Mouse (Mus musculus) forebrain, embryonic 16.5 days (tissue): ENCODE measurements around the gene Dpep2nb. TPM values are rescaled to one million over a fixed set of nuclear protein-coding genes. Genes with fewer than 3 reads are reported as not detected.
A peak's percentile ranks its signal among the peaks of the same experiment; 100 is the strongest.
"Not testable (repeated sequence)": the region's sequence is repeated elsewhere in the genome, so short reads cannot be mapped to it uniquely, and the experiment has no call there.

Experiments used
- ATAC-seq: fragments of 200-750 bp; cut with Nextera tagmentation; 2 replicates; pipeline ENCODE4 v1.8.0; 2017; ENCODE audit warnings: mild to moderate bottlenecking, moderate library complexity
- H3K27ac ChIP-seq: fragments of 300-500 bp; sonication (generic); 2 replicates; pipeline ENCODE4 v1.5.1; 2014; ENCODE audit warnings: low read length, control low read depth
- H3K27me3 ChIP-seq: fragments of 300-500 bp; sonication (generic); replicated peaks from 2 replicates; pipeline ENCODE4 v1.6.1; 2014; ENCODE audit warnings: low read length; ENCODE audit not compliant: control insufficient read depth, insufficient read depth
- H3K36me3 ChIP-seq: fragments of 300-500 bp; sonication (generic); 2 replicates; pipeline ENCODE4 v1.6.1; 2014; ENCODE audit not compliant: control insufficient read depth, insufficient read depth
- H3K4me1 ChIP-seq: fragments of 300-500 bp; sonication (generic); replicated peaks from 2 replicates; pipeline ENCODE4 v1.6.1; 2014; ENCODE audit warnings: low read length; ENCODE audit not compliant: control insufficient read depth, insufficient read depth
- H3K4me2 ChIP-seq: fragments of 300-500 bp; sonication (generic); 2 replicates; pipeline ENCODE4 v1.6.1; 2014; ENCODE audit warnings: mild to moderate bottlenecking, low read length, control low read depth
- H3K4me3 ChIP-seq: fragments of 300-500 bp; sonication (generic); replicated peaks from 2 replicates; pipeline ENCODE4 v1.5.1; 2014; ENCODE audit warnings: mild to moderate bottlenecking, low read length, control low read depth
- H3K9ac ChIP-seq: fragments of 300-500 bp; sonication (generic); replicated peaks from 2 replicates; pipeline ENCODE4 v1.6.1; 2014; ENCODE audit warnings: low read depth, low read length, control low read depth
- H3K9me3 ChIP-seq: fragments of 300-500 bp; sonication (generic); 2 replicates; pipeline ENCODE4 v1.6.1; 2016; ENCODE audit warnings: low read length; ENCODE audit not compliant: control insufficient read depth
- WGBS: fragments of 180-500 bp; shearing (Covaris S2); extraction: QIAGEN DNeasy Blood & Tissue Kit; methylation state at CpG from one replicate; pipeline ENCODE4 v1.1.7; 2014; 5-methylcytosine and 5-hydroxymethylcytosine counted together
- polyA plus RNA-seq: library from polyadenylated mRNA; unstranded; fragments of >200 nt; fragmentation: Nextera tagmentation; extraction: Ambion mirVana; gene quantifications from 2 replicates; pipeline ENCODE4 v1.2.1, GENCODE M21; 2015

Gene Dpep2nb
- polyA plus RNA-seq, 1 experiment from 2014 or later = not detected

- H3K9me3 ChIP-seq = no peaks in the 10 kb centered on the region
- no peaks in the 10 kb centered on the region for H3K4me1 ChIP-seq
- no peak overlapping the region for H3K4me3 ChIP-seq
- no peak for ATAC-seq
- no peak overlapping the region for H3K27ac ChIP-seq
- no peak overlapping the region for H3K4me2 ChIP-seq
- no peak overlapping the region for H3K9ac ChIP-seq
- no peaks in the 10 kb centered on the region for H3K36me3 ChIP-seq
- no peaks in the 10 kb centered on the region for H3K27me3 ChIP-seq
- 78% methylated on average over 2 of the region's 2 CpGs for WGBS
Measured at GRCm38 (mm10) chr8:106043055-106043454, 37.3 kb upstream of the Dpep2nb start.

DNA sequence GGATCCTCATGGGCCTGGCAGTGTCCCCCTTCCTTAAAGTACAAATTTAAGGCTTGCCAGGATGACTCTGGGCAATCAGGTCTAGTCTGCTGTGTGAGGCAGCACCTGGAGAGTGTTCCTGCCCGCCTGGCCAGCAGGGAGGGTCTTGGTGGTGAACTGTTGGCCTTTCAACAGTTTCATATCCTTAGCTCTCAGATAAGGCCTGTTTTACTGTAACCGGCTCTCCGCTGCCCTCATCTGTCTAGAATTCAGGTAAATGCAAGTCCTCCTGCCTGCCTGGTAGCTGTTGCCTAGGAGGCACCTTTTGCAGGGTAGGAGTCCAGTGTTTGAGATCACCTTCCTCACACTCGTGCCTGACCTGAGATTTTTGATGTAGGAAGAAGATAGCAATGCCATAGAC, 34.4 kb upstream of the Dpep2nb start:
- H3K4me2 ChIP-seq = no peak overlapping the region
- no peaks in the 10 kb centered on the region for H3K27me3 ChIP-seq
- 0 out of 2 replicates have a peak, but pooled peaks cover 3% of the 10 kb centered on the region for H3K36me3 ChIP-seq
- ATAC-seq = no peak
- no peak overlapping the region for H3K27ac ChIP-seq
- H3K4me3 ChIP-seq = no peak overlapping the region
- H3K9me3 ChIP-seq = no peaks in the 10 kb centered on the region
- WGBS = 79% methylated on average over 4 of the region's 4 CpGs
- no peaks in the 10 kb centered on the region for H3K4me1 ChIP-seq
- H3K9ac ChIP-seq = no peak overlapping the region

DNA sequence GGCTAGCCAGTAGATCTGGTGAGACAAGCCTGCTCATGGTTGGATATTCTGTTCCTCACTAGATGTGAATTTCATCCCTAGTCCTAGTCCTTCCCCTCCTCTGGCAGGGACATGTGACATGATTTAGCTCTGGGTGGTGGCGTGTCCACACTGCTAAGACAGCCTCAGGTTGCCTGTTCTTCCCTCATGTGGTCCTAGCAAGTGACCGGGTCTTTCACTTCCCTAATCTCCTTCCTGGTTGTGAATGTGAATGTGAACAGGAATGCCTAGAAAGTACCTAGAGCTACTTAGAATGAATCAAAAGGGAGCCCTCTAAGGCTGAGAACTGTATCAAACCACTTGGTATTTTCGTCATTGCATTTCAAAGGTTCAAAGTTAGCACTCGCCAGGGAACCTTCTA, 33.8 kb upstream of the Dpep2nb start:
- 93% methylated on average over 4 of the region's 4 CpGs for WGBS

GRCm38 (mm10) chr8:106038721-106039120, 32.9 kb upstream of the Dpep2nb start:
- no peak overlapping the region for H3K4me2 ChIP-seq
- no peak overlapping the region for H3K4me3 ChIP-seq
- H3K4me1 ChIP-seq = no peaks in the 10 kb centered on the region
- H3K9me3 ChIP-seq = no peaks in the 10 kb centered on the region
- no peaks in the 10 kb centered on the region for H3K27me3 ChIP-seq
- H3K27ac ChIP-seq = no peak overlapping the region
- WGBS = 92% methylated on average over 10 of the region's 10 CpGs
- no peak overlapping the region for H3K9ac ChIP-seq
- 0 out of 2 replicates have a peak, but pooled peaks cover 3% of the 10 kb centered on the region for H3K36me3 ChIP-seq
- ATAC-seq = no peak

More for the DNA sequence above, 33.8 kb upstream of the Dpep2nb start:
- Histone ChIP-seq H3K27ac (no peak overlapping the region), H3K4me1 (no peaks in the 10 kb centered on the region), H3K36me3 (0 out of 2 replicates have a peak, but pooled peaks cover 3% of the 10 kb centered on the region), H3K9ac (no peak overlapping the region), H3K4me3 (no peak overlapping the region), H3K4me2 (no peak overlapping the region), H3K9me3 (no peaks in the 10 kb centered on the region), H3K27me3 (no peaks in the 10 kb centered on the region)
- no peak for ATAC-seq

DNA sequence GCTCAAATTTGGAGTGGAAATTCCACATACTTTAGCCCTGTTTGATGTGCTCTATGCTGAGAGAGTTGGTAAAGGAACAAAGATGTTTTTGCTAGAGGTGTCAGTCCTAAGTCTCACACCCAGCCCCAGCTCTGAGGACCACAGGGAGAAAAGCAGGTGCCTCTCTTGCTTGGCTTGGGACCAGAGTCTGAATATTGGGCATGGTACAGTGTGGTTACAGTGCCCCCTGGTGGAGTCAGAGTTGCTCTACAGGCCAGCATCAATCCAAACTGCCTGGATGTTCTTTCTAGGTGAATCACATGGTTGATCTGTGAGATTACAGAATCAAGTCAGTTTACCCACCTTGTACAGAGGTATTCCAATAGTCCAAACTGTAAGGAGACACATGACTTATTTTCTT, 16.7 kb upstream of the Dpep2nb start:
- H3K4me2 ChIP-seq = no peak overlapping the region
- no peaks in the 10 kb centered on the region for H3K36me3 ChIP-seq
- H3K9ac ChIP-seq = no peak overlapping the region
- no peaks in the 10 kb centered on the region for H3K27me3 ChIP-seq
- no peak overlapping the region for H3K27ac ChIP-seq
- no peaks in the 10 kb centered on the region for H3K9me3 ChIP-seq
- no peak overlapping the region for H3K4me3 ChIP-seq
- no peaks in the 10 kb centered on the region for H3K4me1 ChIP-seq
- peak; percentile 73 for ATAC-seq

DNA sequence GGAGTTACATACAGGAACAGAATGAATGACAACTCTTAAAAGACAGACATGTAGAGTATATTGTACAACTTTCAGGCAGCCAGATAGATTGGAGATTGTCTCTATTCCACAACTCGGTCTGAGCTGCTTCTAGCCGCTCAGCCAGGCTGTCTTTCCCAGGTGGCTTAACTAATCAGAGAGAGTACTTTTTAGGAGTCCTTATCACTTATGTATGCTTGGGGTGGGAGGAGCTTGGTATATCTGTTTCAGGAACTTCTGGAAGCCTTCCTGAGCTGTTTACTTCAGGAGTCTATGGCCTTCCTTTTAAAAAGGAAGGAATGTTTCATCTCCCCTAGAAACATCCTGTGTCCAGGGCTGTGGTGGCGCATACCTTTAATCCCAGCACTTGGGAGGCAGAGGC, 12.3 kb upstream of the Dpep2nb start:
- no peak for ATAC-seq
- H3K36me3 ChIP-seq = peaks cover 3% of the 10 kb centered on the region; the same call in 1 of the 2 replicates
- no peaks in the 10 kb centered on the region for H3K9me3 ChIP-seq
- H3K27ac ChIP-seq = no peak overlapping the region
- H3K4me3 ChIP-seq = no peak overlapping the region
- no peak overlapping the region for H3K9ac ChIP-seq
- H3K4me2 ChIP-seq = no peak overlapping the region
- no peaks in the 10 kb centered on the region for H3K27me3 ChIP-seq
- 97% methylated on average over 3 of the region's 3 CpGs for WGBS
- no peaks in the 10 kb centered on the region for H3K4me1 ChIP-seq

DNA sequence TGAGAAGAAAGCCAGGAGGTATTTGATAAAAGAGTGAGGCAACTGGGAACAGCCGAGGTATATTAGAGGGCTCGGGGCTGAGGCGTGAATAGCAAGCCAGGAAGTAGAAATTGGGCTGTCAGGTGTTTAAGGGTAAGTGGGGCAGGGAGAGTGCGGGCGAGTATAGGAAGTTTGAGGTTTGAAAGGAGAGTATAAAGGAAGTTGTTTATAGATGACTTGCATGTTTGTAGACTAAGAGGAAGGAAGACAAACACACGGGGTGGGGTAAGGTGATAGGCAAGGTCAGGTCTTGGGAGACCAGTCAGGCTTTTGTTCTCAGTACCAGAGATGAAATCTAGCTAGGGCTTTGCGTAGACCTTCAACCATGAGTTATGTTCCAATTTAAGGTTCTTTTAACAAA, 11.4 kb upstream of the Dpep2nb start:
- Histone ChIP-seq H3K4me1 (no peaks in the 10 kb centered on the region; the same call in 1 of the 2 replicates), H3K9ac (no peak overlapping the region)
- no peak for ATAC-seq

GRCm38 (mm10) chr8:106016284-106016683, 10.5 kb upstream of the Dpep2nb start:
- H3K4me2 ChIP-seq = no peak overlapping the region
- H3K27ac ChIP-seq = no peak overlapping the region
- no peaks in the 10 kb centered on the region for H3K9me3 ChIP-seq
- no peak for ATAC-seq
- H3K36me3 ChIP-seq = peaks cover 3% of the 10 kb centered on the region; the same call in 1 of the 2 replicates
- no peaks in the 10 kb centered on the region for H3K27me3 ChIP-seq
- peaks cover 6% of the 10 kb centered on the region for H3K4me1 ChIP-seq
- 96% methylated on average over 6 of the region's 6 CpGs for WGBS
- no peak overlapping the region for H3K9ac ChIP-seq
- no peak overlapping the region for H3K4me3 ChIP-seq

More for the DNA sequence above, 11.4 kb upstream of the Dpep2nb start:
- 94% methylated on average over 7 of the region's 7 CpGs for WGBS
- H3K4me3 ChIP-seq = no peak overlapping the region
- no peaks in the 10 kb centered on the region for H3K27me3 ChIP-seq
- H3K9me3 ChIP-seq = no peaks in the 10 kb centered on the region
- H3K4me2 ChIP-seq = no peak overlapping the region
- no peak overlapping the region for H3K27ac ChIP-seq
- peaks cover 3% of the 10 kb centered on the region; the same call in 1 of the 2 replicates for H3K36me3 ChIP-seq

DNA sequence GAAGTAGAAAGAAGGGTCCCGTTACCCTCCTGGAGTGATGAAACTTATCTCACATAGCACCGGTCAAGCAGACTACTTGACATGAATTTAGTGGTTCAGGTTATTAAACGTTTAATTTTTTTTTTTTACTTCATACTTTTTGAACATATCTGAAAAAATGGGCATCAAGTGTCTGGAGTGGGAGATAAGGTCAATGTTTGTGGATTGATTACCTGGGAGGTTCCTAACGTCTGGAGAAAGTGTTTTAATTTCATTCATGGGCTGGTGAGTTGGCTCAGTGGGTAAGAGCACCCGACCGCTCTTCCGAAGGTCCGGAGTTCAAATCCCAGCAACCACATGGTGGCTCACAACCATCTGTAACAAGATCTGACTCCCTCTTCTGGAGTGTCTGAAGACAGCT, 6.4 kb upstream of the Dpep2nb start:
- H3K36me3 ChIP-seq, H3K9me3 ChIP-seq, H3K9ac ChIP-seq, ATAC-seq, H3K27ac ChIP-seq, H3K4me3 ChIP-seq, H3K27me3 ChIP-seq: not testable (repeated sequence)
- 87% methylated on average over 8 of the region's 8 CpGs for WGBS
- Histone ChIP-seq H3K4me1 (peaks cover 15% of the 10 kb centered on the region), H3K4me2 (peak overlapping the region; percentile 86)

- peak within 1 kb of the TSS; percentile 89 for H3K9ac ChIP-seq
- H3K4me2 ChIP-seq = peak within 1 kb of the TSS; percentile 86
- 2% methylated on average over 6 of the region's 6 CpGs for WGBS
- peaks cover 15% of the 10 kb centered on the region for H3K4me1 ChIP-seq
- H3K27me3 ChIP-seq = no peaks in the 10 kb centered on the region
- no peaks in the 10 kb centered on the region for H3K9me3 ChIP-seq
- peaks cover 3% of the 10 kb centered on the region; the same call in 1 of the 2 replicates for H3K36me3 ChIP-seq
- peak within 1 kb of the TSS; percentile 76 for H3K27ac ChIP-seq
- peak; percentile 16; the same call in 1 of the 2 replicates for ATAC-seq
- peak within 1 kb of the TSS; percentile 95 for H3K4me3 ChIP-seq
Measured at GRCm38 (mm10) chr8:106011643-106011986, 5.8 kb upstream of the Dpep2nb start, which contains the start of gene Ddx28. TSS of gene Ddx28 (minus strand) at chr8:106011882.
